Mouse (Mus musculus): ENCODE data around the gene Vmn1r183.
"Not testable (repeated sequence)": the region's sequence is repeated elsewhere in the genome, so short reads cannot be mapped to it uniquely, and the experiment has no call there.

Gene Vmn1r183

DNA sequence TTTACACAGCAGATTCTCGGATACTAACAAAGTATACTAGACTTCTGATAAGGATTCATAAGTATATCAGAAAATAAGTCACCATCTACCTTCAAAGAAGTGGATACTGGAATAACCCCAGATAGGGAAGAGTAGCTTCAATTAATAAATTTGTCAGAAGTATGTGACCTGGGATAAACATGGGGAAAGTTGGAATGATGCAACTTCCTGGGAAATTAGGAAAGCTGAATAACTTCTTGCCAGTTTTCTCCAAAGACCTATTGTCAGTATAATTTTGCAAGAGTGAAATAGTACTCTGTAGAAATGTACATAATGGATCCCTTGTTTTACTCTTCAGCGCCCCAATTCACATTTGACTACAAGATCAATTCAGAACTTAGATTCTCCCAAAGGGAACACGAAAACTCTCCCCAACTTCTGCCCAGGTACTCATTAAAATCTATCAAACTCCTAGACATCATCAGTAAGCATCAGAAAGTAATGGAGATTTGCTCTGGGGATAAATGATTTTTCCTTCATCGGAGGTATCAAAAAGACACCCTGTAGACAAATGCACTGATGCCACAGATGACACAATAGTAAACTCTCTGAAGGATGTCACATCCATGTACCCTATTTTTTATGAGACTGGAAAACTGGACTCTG lies at the start of gene Vmn1r183:
Gene Vmn1r183 (plus strand): TSS at position 595 of the 645 bp plus-strand sequence.
- DNase-seq (ENCODE audit: low read depth): no peak

DNA sequence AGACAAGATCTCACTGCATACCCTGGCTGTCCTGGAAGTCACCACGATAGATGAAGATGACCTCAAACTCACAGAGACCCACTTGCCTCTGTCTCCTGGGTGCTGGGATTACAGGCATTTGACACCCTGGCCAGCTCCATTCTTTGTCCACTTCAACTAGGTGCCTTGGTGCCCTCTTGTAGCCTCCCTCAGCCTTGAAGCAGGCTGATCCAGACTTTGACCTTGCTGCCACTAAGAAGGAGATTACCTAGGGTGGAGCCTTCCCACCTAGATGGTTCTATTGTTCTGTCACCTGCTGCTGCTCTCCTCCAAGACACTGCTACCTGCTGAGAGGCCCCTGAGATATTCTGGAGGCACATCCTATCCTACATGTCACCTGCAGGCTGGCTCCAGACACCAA lies 21.4 kb downstream of the Vmn1r183 start:
- not testable (repeated sequence) for DNase-seq (ENCODE audit: low read depth)

DNA sequence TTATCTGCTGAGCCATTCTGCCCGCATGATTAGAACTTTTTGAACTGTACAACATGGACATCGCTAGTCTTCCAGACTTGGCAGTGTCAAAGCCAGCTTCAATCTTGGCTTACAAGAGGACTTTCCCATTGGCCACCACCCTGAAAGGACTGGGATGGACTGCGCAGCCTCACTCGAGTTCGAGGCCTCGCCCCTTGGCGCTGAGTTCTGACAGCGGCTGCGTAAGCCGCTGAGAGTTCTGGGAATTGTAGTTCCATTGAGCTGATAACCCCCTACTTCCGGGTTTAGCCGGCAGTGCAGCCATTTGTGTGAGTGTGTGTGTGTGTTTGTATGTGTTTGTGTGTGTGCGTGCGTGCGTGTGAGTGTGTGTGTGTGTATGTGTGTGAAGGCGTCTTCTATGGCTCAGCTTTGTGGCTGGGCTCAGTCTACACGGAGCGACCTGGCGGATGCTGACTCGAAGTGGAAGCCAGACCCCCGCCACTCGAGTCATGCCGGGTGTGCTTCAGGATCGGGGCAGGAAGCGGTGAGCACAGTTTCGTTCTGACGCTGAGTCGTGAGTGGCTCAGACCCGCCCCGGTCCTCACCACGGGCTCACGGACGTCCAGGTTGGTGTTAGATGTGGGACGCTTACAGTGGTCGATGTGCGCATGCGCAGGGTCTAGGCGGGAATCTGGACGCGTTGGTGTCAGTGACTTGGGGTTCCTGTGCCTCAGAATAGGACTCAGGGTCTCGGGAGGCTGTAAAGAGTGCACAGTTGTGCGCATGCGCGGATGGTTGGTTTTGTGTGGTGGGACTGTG lies 28.8 kb downstream of the Vmn1r183 start, which contains the start of gene Zfp180:
Gene Zfp180 (plus strand): TSS at position 291 of the 798 bp plus-strand sequence.
- peak; percentile 94 for DNase-seq (ENCODE audit: low read depth)

DNA sequence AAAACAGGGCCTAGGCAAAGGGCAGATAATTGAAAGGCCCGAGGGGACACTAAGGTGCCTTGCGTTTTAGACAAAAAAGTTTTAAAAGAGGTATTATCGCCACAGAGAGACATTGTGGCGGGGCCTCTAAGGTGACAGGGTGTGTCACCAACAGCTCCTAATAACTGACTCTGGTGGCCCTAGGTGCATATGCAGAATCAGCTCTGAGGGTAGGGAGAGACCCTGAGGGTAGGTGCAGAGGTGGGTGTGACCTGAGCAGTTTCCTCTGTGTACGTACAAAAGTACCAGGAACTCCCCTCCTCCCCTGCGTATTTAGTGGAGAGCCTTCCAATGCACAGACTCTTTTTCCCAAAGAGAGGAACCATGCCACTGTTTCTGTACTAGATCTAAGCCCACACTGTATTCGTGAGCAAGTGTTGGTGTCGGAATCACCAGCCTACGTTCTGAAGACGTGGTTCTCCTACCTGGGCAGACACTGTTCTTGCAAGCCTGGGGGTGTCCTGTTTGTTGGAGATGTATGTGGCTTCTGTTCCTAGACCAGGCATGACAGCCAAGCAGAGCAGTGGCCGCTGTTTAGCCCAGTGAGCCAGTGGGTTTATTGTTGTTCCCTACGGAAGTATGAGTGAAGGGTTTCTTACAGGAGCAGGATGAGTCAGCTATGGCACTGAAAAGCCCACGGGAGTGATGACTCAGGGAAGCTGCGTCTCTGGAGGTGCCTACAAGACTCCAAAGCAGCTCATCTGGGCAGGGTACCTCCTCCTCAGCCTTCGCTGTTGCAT lies 29.6 kb downstream of the Vmn1r183 start:
- DNase-seq (ENCODE audit: low read depth): no peak

- no peak for DNase-seq (ENCODE audit: low read depth)
These were observed 33.8 kb downstream of the Vmn1r183 start for GRCm38 (mm10) chr7:24086871-24087270.

DNA sequence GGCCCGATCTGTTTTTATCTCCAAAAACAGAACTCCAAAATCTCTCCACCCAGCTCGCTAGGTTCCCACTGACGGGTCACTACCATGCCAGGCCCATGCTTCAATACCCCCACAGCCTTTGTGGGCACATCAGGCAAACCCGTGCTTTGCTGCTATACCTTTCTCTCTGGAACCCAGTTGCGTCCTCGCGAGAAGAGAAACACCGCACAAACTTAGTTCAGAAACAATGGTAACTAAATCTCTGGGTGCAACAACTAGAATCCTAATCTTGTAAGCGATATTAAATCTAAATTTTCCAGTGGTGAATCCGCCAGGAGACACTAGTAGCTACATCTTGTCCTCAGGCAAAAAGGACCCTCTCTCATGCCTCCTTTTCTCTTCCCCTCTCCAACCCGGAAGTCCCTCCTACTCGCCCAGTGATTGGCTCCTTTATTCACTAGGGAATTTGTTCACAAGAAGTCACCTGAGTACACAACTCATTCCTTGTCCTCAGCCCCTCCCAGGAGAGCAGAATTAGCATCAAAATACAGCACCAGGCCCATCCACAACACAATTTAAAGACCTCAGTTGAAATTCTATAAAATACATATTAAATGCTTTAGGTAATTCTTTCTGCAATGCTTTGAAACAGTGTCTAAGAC lies 34.6 kb downstream of the Vmn1r183 start:
- DNase-seq (ENCODE audit: low read depth): no peak

DNA sequence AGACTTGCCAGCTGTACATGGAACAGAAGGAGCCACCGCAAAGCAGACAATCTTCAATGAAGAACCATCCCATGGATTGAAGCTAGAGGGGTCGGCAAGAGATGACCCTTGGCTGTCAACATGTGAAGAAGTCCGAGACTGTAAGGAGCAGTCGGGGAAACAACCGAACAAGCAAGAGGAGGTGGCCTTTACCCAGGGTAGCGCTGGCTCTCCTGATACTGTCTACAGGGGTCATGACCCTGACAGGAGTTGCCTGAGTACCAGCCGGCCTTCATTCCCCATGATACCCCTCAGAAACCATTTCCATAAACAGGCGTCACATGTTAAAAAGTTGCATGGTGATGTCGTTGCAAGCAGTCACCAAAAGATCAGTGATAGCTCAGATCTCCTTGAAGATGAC lies 51.3 kb downstream of the Vmn1r183 start:
- no peak for DNase-seq (ENCODE audit: low read depth)

DNA sequence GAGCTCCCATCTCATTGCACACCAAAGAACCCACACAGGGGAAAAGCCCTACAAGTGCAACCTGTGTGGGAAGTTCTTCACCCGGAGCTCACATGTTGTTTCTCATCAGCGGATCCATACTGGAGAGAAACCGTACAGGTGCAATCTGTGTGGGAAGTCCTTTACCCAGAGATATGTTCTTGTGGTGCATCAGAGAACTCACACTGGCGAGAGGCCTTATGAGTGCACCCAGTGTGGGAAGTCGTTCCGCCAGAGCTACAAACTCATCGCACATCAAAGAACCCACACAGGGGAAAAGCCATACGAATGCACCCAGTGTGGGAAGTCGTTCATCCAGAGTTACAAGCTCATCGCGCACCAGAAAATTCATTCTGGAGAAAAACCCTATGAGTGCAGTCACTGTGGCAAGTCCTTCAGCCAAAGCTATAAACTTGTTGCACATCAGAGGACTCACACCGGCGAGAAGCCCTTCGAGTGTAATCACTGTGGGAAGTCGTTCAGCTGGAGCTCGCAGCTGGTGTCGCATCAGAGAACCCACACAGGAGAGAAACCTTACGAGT lies 52.2 kb downstream of the Vmn1r183 start:
- DNase-seq (ENCODE audit: low read depth): no peak

GRCm38 (mm10) chr7:24110839-24111238 lies 57.8 kb downstream of the Vmn1r183 start:
- DNase-seq (ENCODE audit: low read depth): no peak

- DNase-seq (ENCODE audit: low read depth): no peak
These were observed 58.7 kb downstream of the Vmn1r183 start for GRCm38 (mm10) chr7:24111772-24112155.

- no peak for DNase-seq (ENCODE audit: low read depth)
These were observed 59.3 kb downstream of the Vmn1r183 start, which contains the start of gene Zfp112 for GRCm38 (mm10) chr7:24112156-24112856. Gene Zfp112, plus strand, starts transcription at chr7:24112314.

- DNase-seq (ENCODE audit: low read depth): peak; percentile 60
These were observed 59.9 kb downstream of the Vmn1r183 start for GRCm38 (mm10) chr7:24113001-24113400.

Measured in c-Kit-positive CD71-positive TER-119-negative erythroid progenitor cells, embryonic 14.5 days (primary cell).